Mouse (Mus musculus): ENCODE data around the gene Abcf1. TPM values are rescaled to one million over a fixed set of nuclear protein-coding genes. Genes with fewer than 3 reads are reported as not detected.

Abcf1 gene
- polyA plus RNA-seq (2017; shearing (Covaris generic)) = 145 TPM

GRCm38 (mm10) chr17:35969418-35970389 lies at the start of gene Abcf1:
Gene Abcf1 (minus strand): TSS chr17:35969761.

GRCm38 (mm10) chr17:35979401-35980362 lies 10.1 kb upstream of the Abcf1 start, which contains the start of the genes Gnl1 and Prr3:
Gene Gnl1 (plus strand): TSS chr17:35979851.
Gene Prr3 (minus strand): TSS chr17:35980236.

GRCm38 (mm10) chr17:35916297-35917142 lies 53.0 kb downstream of the Abcf1 start, which contains the start of the genes Mrps18b and Ppp1r10:
Gene Mrps18b (minus strand): TSS chr17:35916389.
Gene Ppp1r10 (plus strand): TSS chr17:35916434.

GRCm38 (mm10) chr17:35909919-35910369 lies 59.6 kb downstream of the Abcf1 start, which contains the start of gene Atat1:
Gene Atat1 (minus strand): TSS chr17:35910075.

Other genes starting within 250 kb of the Abcf1 start
- 0.53 TPM for gene Ier3, start 148.1 kb downstream of the Abcf1 start, polyA plus RNA-seq (2017; shearing (Covaris generic))
- 52.9 TPM for gene Flot1, start 146.5 kb downstream of the Abcf1 start, polyA plus RNA-seq (2017; shearing (Covaris generic))
- gene Tubb5, start 131.5 kb downstream of the Abcf1 start, polyA plus RNA-seq (2017; shearing (Covaris generic)) = 111 TPM
- gene Mdc1, start 128.2 kb downstream of the Abcf1 start, polyA plus RNA-seq (2017; shearing (Covaris generic)) = 12.9 TPM
- 27.5 TPM for gene Nrm, start 108.4 kb downstream of the Abcf1 start, polyA plus RNA-seq (2017; shearing (Covaris generic))
- 592 TPM for gene Ppp1r18, start 104.2 kb downstream of the Abcf1 start, polyA plus RNA-seq (2017; shearing (Covaris generic))
- 62.8 TPM for gene Dhx16, start 89.9 kb downstream of the Abcf1 start, polyA plus RNA-seq (2017; shearing (Covaris generic))
- 41.8 TPM for gene 2310061I04Rik, start 72.3 kb downstream of the Abcf1 start, polyA plus RNA-seq (2017; shearing (Covaris generic))
- gene Atat1, start 59.7 kb downstream of the Abcf1 start, polyA plus RNA-seq (2017; shearing (Covaris generic)) = 19.2 TPM
- gene Mrps18b, start 53.4 kb downstream of the Abcf1 start, polyA plus RNA-seq (2017; shearing (Covaris generic)) = 80.8 TPM
- 56.7 TPM for gene Ppp1r10, start 53.3 kb downstream of the Abcf1 start, polyA plus RNA-seq (2017; shearing (Covaris generic))
- 70.7 TPM for gene Gnl1, start 10.1 kb upstream of the Abcf1 start, polyA plus RNA-seq (2017; shearing (Covaris generic))
- gene Prr3, start 10.5 kb upstream of the Abcf1 start, polyA plus RNA-seq (2017; shearing (Covaris generic)) = 38.7 TPM
- gene H2-T24, start 50.8 kb upstream of the Abcf1 start, polyA plus RNA-seq (2017; shearing (Covaris generic)) = 34.1 TPM
- gene H2-T23, start 63.1 kb upstream of the Abcf1 start, polyA plus RNA-seq (2017; shearing (Covaris generic)) = 666 TPM
- gene H2-T22, start 73.0 kb upstream of the Abcf1 start, polyA plus RNA-seq (2017; shearing (Covaris generic)) = 225 TPM
- gene Gm6034, start 73.2 kb upstream of the Abcf1 start, polyA plus RNA-seq (2017; shearing (Covaris generic)) = 0.13 TPM
- gene Gm11127, start 88.6 kb upstream of the Abcf1 start, polyA plus RNA-seq (2017; shearing (Covaris generic)) = not detected
- 0.91 TPM for gene Gm19684, start 151.9 kb upstream of the Abcf1 start, polyA plus RNA-seq (2017; shearing (Covaris generic))
- gene Gm7030, start 159.7 kb upstream of the Abcf1 start, polyA plus RNA-seq (2017; shearing (Covaris generic)) = 0.26 TPM
- gene Gm8909, start 198.8 kb upstream of the Abcf1 start, polyA plus RNA-seq (2017; shearing (Covaris generic)) = 7.7 TPM
- 0.59 TPM for gene H2-T3, start 220.5 kb upstream of the Abcf1 start, polyA plus RNA-seq (2017; shearing (Covaris generic))